Mouse (Mus musculus): ENCODE data around the gene Dcpp3.

DNA sequence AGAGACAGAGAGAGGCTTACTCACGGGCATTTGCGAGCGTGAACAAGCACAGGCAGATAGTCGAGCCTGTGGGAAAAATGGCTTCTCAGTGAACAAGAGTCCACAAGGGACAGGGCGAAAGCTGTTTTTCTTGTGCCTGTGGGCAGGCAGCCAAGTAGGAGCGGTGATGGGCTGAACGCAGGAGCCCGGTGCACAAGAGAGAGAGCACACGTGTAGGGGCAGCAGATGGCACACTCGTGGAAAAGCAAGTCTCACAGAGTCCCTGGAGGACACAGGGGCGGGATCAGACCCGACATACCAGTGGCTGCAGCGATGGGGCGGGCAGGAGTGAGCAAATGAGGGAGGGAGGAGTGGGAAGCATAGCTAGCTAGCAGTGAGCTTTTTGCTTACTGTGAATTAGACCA, 7.8 kb downstream of the Dcpp3 start:
- no peak for TF ChIP-seq POLR2A (IDR thresholded peaks at IDR 0.05; ENCODE audit: borderline replicate concordance, control insufficient read depth, low read depth, low read length)
- no peak for TF ChIP-seq CTCF (IDR thresholded peaks at IDR 0.05; ENCODE audit: control insufficient read depth, insufficient read depth, low read length)
